Comparison of ENCODE assay signal across 12 mouse cellular contexts in the genomic region with DNA sequence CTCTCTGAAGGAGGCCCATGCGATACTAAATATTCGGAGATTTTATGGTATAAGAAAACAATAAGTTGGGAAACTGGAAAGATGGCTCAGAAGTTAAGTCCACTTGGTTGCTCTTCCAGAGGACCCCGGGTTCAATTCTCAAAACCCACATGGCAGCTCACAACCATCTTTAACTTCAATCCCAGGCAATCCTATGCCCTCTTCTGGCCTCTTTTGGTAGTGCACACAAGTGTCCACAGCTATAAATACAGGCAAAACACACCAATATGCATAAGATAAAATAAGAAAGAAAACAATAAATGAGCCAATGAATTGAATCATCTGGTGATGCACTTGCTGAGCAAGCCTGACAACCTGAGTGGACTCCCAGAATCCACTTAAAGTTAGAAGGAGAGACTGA. TPM values are rescaled to one million over a fixed set of nuclear protein-coding genes. Genes with fewer than 3 reads are reported as not detected.
A peak's percentile ranks its signal among the peaks of the same experiment; 100 is the strongest.
DNase-seq lines count a peak whose midpoint lies in the region; ATAC-seq and TF ChIP-seq lines count a peak whose summit lies in the region.
"Had no signal": no experiment of that assay in that cellular context is flagged by ENCODE, and none has a peak within 500 bp of the region (broad histone marks: within the 10 kb centered on the region; RNA-seq: fewer than 3 reads in every experiment).

No protein-coding gene starts in this region.

- H3K27ac ChIP-seq in forebrain, embryonic 14.5 days (ENCODE audit: low read depth, low read length): no peak overlapping the region
- no peak overlapping the region for H3K27ac ChIP-seq in forebrain, embryonic 12.5 days
- H3K27ac ChIP-seq in limb, embryonic 11.5 days (replicated peaks; ENCODE audit: low read depth, low read length): no peak overlapping the region
- H3K27ac ChIP-seq in limb, embryonic 10.5 days: no peak overlapping the region
- no peak overlapping the region for H3K27ac ChIP-seq in MEL (ENCODE audit: control insufficient read depth, low read depth, low read length)
- H3K27ac ChIP-seq in embryonic facial prominence, embryonic 10.5 days (replicated peaks): no peak overlapping the region
- no peak overlapping the region for H3K27ac ChIP-seq in midbrain, embryonic 15.5 days
- H3K27ac ChIP-seq: embryonic facial prominence, embryonic 13.5 days had no signal

- no peaks in the 10 kb centered on the region for H3K79me2 ChIP-seq in MEL (ENCODE audit: control insufficient read depth, insufficient read depth, low read length, poor library complexity)

- no peaks in the 10 kb centered on the region for H3K36me3 ChIP-seq in forebrain, embryonic 14.5 days (ENCODE audit: control insufficient read depth, insufficient read depth, low read length)
- no peaks in the 10 kb centered on the region for H3K36me3 ChIP-seq in forebrain, embryonic 12.5 days (replicated peaks)
- no peaks in the 10 kb centered on the region for H3K36me3 ChIP-seq in limb, embryonic 11.5 days (ENCODE audit: control insufficient read depth, insufficient read depth, low read length)
- no peaks in the 10 kb centered on the region for H3K36me3 ChIP-seq in limb, embryonic 10.5 days
- H3K36me3 ChIP-seq in MEL (ENCODE audit: control insufficient read depth in 1 of 2, insufficient read depth in 2 of 2, low read length in 2 of 2): no peaks in the 10 kb centered on the region
- H3K36me3 ChIP-seq in embryonic facial prominence, embryonic 10.5 days (replicated peaks): no peaks in the 10 kb centered on the region
- no peaks in the 10 kb centered on the region for H3K36me3 ChIP-seq in midbrain, embryonic 15.5 days (replicated peaks)
- H3K36me3 ChIP-seq: embryonic facial prominence, embryonic 13.5 days; G1E had no signal

- ATAC-seq in forebrain, embryonic 14.5 days: no peak
- no peak for ATAC-seq in forebrain, embryonic 12.5 days (ENCODE audit: low FRiP score)
- no peak for ATAC-seq in limb, embryonic 11.5 days (ENCODE audit: insufficient number of reproducible peaks, low FRiP score, low TSS enrichment, low read depth)
- ATAC-seq in midbrain, embryonic 15.5 days (replicated peaks): no peak

- peak; percentile 7; the same call in 1 of the 2 replicates for TF ChIP-seq RAD21 in MEL (IDR thresholded peaks at IDR 0.05; ENCODE audit: low read depth, low read length)

- TF ChIP-seq POLR2A in MEL (IDR thresholded peaks at IDR 0.05; ENCODE audit: control insufficient read depth in 1 of 2, insufficient read depth in 1 of 2, low read depth in 1 of 2, low read length in 2 of 2, poor library complexity in 1 of 2): no peak

- H3K9me3 ChIP-seq in forebrain, embryonic 14.5 days (replicated peaks; ENCODE audit: control insufficient read depth, low read length): no peaks in the 10 kb centered on the region
- H3K9me3 ChIP-seq in forebrain, embryonic 12.5 days: no peaks in the 10 kb centered on the region
- no peaks in the 10 kb centered on the region for H3K9me3 ChIP-seq in limb, embryonic 11.5 days (ENCODE audit: control insufficient read depth, low read length)
- H3K9me3 ChIP-seq in limb, embryonic 10.5 days (replicated peaks): no peaks in the 10 kb centered on the region
- no peaks in the 10 kb centered on the region for H3K9me3 ChIP-seq in MEL (replicated peaks; ENCODE audit: insufficient read depth, low read length)
- H3K9me3 ChIP-seq in embryonic facial prominence, embryonic 10.5 days: no peaks in the 10 kb centered on the region
- no peaks in the 10 kb centered on the region for H3K9me3 ChIP-seq in midbrain, embryonic 15.5 days
- H3K9me3 ChIP-seq: embryonic facial prominence, embryonic 13.5 days had no signal

- H3K4me2 ChIP-seq in forebrain, embryonic 14.5 days (ENCODE audit: low read length): no peak overlapping the region
- H3K4me2 ChIP-seq in forebrain, embryonic 12.5 days: no peak overlapping the region
- no peak overlapping the region for H3K4me2 ChIP-seq in limb, embryonic 11.5 days (ENCODE audit: low read depth, severe bottlenecking)
- no peak overlapping the region for H3K4me2 ChIP-seq in midbrain, embryonic 15.5 days
- H3K4me2 ChIP-seq: embryonic facial prominence, embryonic 13.5 days; heart, embryonic 11.5 days had no signal

- WGBS in forebrain, embryonic 14.5 days: 80% methylated on average over 3 of the region's 3 CpGs
- WGBS in forebrain, embryonic 12.5 days: 89% methylated on average over 3 of the region's 3 CpGs
- 85% methylated on average over 3 of the region's 3 CpGs for WGBS in limb, embryonic 11.5 days
- 86% methylated on average over 3 of the region's 3 CpGs for WGBS in limb, embryonic 10.5 days
- WGBS in embryonic facial prominence, embryonic 10.5 days: 80% methylated on average over 3 of the region's 3 CpGs
- WGBS in midbrain, embryonic 15.5 days: 87% methylated on average over 3 of the region's 3 CpGs

- DNase-seq in forebrain, embryonic 14.5 days (ENCODE audit: low spot score): peak; percentile 5
- peak; percentile 26 for DNase-seq in limb, embryonic 11.5 days (ENCODE audit: low spot score)
- no peak for DNase-seq in limb, embryonic 10.5 days (ENCODE audit: low spot score)
- DNase-seq in MEL (ENCODE audit: low read depth, low spot score): peak; percentile 8
- DNase-seq in embryonic facial prominence, embryonic 10.5 days (ENCODE audit: low spot score): peak; percentile 19
- DNase-seq in spleen, postnatal 4 days (ENCODE audit: low spot score in 2 of 2): no peak

- no peaks in the 10 kb centered on the region for H3K4me1 ChIP-seq in forebrain, embryonic 14.5 days (ENCODE audit: control insufficient read depth, insufficient read depth, low read length)
- no peaks in the 10 kb centered on the region for H3K4me1 ChIP-seq in forebrain, embryonic 12.5 days
- H3K4me1 ChIP-seq in limb, embryonic 11.5 days (ENCODE audit: control insufficient read depth, insufficient read depth, low read length): no peaks in the 10 kb centered on the region
- peaks cover 3% of the 10 kb centered on the region; the same call in 1 of the 2 replicates for H3K4me1 ChIP-seq in limb, embryonic 10.5 days
- no peaks in the 10 kb centered on the region for H3K4me1 ChIP-seq in MEL (ENCODE audit: control insufficient read depth in 1 of 2, insufficient read depth in 2 of 2, low read length in 2 of 2)
- H3K4me1 ChIP-seq in embryonic facial prominence, embryonic 10.5 days: no peaks in the 10 kb centered on the region
- H3K4me1 ChIP-seq in midbrain, embryonic 15.5 days: no peaks in the 10 kb centered on the region
- H3K4me1 ChIP-seq: embryonic facial prominence, embryonic 13.5 days had no signal

- peak in 2 of 3 experiments; percentile 13 to 26; a peak in 3 of 6 replicates for TF ChIP-seq CTCF in MEL (IDR thresholded peaks at IDR 0.05 in 2 of 3, conservative IDR thresholded peaks at IDR 0.05 in 1 of 3; ENCODE audit: control insufficient read depth in 1 of 3, insufficient read depth in 1 of 3, low read depth in 2 of 3, low read length in 3 of 3, poor library complexity in 1 of 3, severe bottlenecking in 1 of 3)

- no peaks in the 10 kb centered on the region for H3K27me3 ChIP-seq in forebrain, embryonic 14.5 days (replicated peaks; ENCODE audit: control insufficient read depth, insufficient read depth, low read length)
- no peaks in the 10 kb centered on the region for H3K27me3 ChIP-seq in forebrain, embryonic 12.5 days
- H3K27me3 ChIP-seq in limb, embryonic 11.5 days (ENCODE audit: control insufficient read depth, insufficient read depth, low read length): no peaks in the 10 kb centered on the region
- H3K27me3 ChIP-seq in limb, embryonic 10.5 days (ENCODE audit: low read depth, poor library complexity, severe bottlenecking): no peaks in the 10 kb centered on the region
- no peaks in the 10 kb centered on the region for H3K27me3 ChIP-seq in MEL (ENCODE audit: control insufficient read depth in 1 of 2, insufficient read depth in 2 of 2, low read length in 2 of 2)
- H3K27me3 ChIP-seq in embryonic facial prominence, embryonic 10.5 days (replicated peaks; ENCODE audit: low read depth, poor library complexity, severe bottlenecking): no peaks in the 10 kb centered on the region
- no peaks in the 10 kb centered on the region for H3K27me3 ChIP-seq in midbrain, embryonic 15.5 days (replicated peaks)
- H3K27me3 ChIP-seq: embryonic facial prominence, embryonic 13.5 days had no signal

- no peak overlapping the region for H3K9ac ChIP-seq in forebrain, embryonic 14.5 days (ENCODE audit: low read length)
- H3K9ac ChIP-seq in forebrain, embryonic 12.5 days: no peak overlapping the region
- no peak overlapping the region for H3K9ac ChIP-seq in limb, embryonic 11.5 days (ENCODE audit: low read length)
- H3K9ac ChIP-seq in MEL (ENCODE audit: control insufficient read depth, low read depth, low read length, poor library complexity, severe bottlenecking): no peak overlapping the region
- no peak overlapping the region for H3K9ac ChIP-seq in midbrain, embryonic 15.5 days
- H3K9ac ChIP-seq: embryonic facial prominence, embryonic 13.5 days had no signal

- H3K4me3 ChIP-seq in forebrain, embryonic 14.5 days (ENCODE audit: low read depth, low read length): no peak overlapping the region
- H3K4me3 ChIP-seq in forebrain, embryonic 12.5 days (replicated peaks): no peak overlapping the region
- no peak overlapping the region for H3K4me3 ChIP-seq in limb, embryonic 11.5 days (ENCODE audit: low read depth, low read length)
- H3K4me3 ChIP-seq in limb, embryonic 10.5 days: no peak overlapping the region
- H3K4me3 ChIP-seq in MEL (ENCODE audit: control insufficient read depth in 1 of 2, insufficient read depth in 1 of 2, low read depth in 2 of 2, low read length in 2 of 2): no peak overlapping the region
- H3K4me3 ChIP-seq in embryonic facial prominence, embryonic 10.5 days: no peak overlapping the region
- no peak overlapping the region for H3K4me3 ChIP-seq in midbrain, embryonic 15.5 days
- H3K4me3 ChIP-seq: embryonic facial prominence, embryonic 13.5 days had no signal

- no peak for TF ChIP-seq EP300 in MEL (IDR thresholded peaks at IDR 0.05; ENCODE audit: low read depth in 1 of 2, low read length in 2 of 2)

RNA-seq across cellular contexts. Expression of gene Olfml1, which starts 11.3 kb away (rescaled TPM):
- 3.5 and 4.1 TPM in 2 replicates for polyA plus RNA-seq in forebrain, embryonic 14.5 days (2014; fragmentation: Nextera tagmentation; extraction: Ambion mirVana)
- polyA plus RNA-seq in forebrain, embryonic 12.5 days (2016; fragmentation: Nextera tagmentation; extraction: Ambion mirVana): 4.1 and 5.7 TPM in 2 replicates
- polyA plus RNA-seq in limb, embryonic 11.5 days (2014; fragmentation: Nextera tagmentation; extraction: Ambion mirVana): 26.0 TPM in 2 replicates
- polyA plus RNA-seq in limb, embryonic 10.5 days (2016; fragmentation: Nextera tagmentation; extraction: Ambion mirVana): 9.7 and 22.3 TPM in 2 replicates
- total RNA-seq in MEL (2012; rRNA removed): not detected in 2 replicates
- polyA plus RNA-seq in MEL (2012; ENCODE audit: insufficient read depth in 1 of 2, insufficient read length in 2 of 2, low read depth in 1 of 2, low replicate concordance in 2 of 2, missing spikeins in 1 of 2): not detected
- 11.7 and 12.3 TPM in 2 replicates for polyA plus RNA-seq in embryonic facial prominence, embryonic 10.5 days (2016; fragmentation: Nextera tagmentation; extraction: Ambion mirVana)
- 3.1 and 4.6 TPM in 2 replicates for polyA plus RNA-seq in midbrain, embryonic 15.5 days (2015; fragmentation: Nextera tagmentation; extraction: Ambion mirVana)
- total RNA-seq: G1E; megakaryocyte, adult 5-6 weeks had no signal
- polyA plus RNA-seq: G1E had no signal

RNA-seq across cellular contexts. Expression of gene Ppfibp2, which starts 39.1 kb away (rescaled TPM):
- 1.6 and 1.8 TPM in 2 replicates for polyA plus RNA-seq in forebrain, embryonic 14.5 days (2014; fragmentation: Nextera tagmentation; extraction: Ambion mirVana)
- polyA plus RNA-seq in forebrain, embryonic 12.5 days (2016; fragmentation: Nextera tagmentation; extraction: Ambion mirVana): 2.0 and 2.7 TPM in 2 replicates
- 18.3 and 18.8 TPM in 2 replicates for polyA plus RNA-seq in limb, embryonic 11.5 days (2014; fragmentation: Nextera tagmentation; extraction: Ambion mirVana)
- 22.0 and 24.9 TPM in 2 replicates for polyA plus RNA-seq in limb, embryonic 10.5 days (2016; fragmentation: Nextera tagmentation; extraction: Ambion mirVana)
- total RNA-seq in MEL (2012; rRNA removed): not detected in 2 replicates
- polyA plus RNA-seq in MEL (2012; ENCODE audit: insufficient read depth in 1 of 2, insufficient read length in 2 of 2, low read depth in 1 of 2, low replicate concordance in 2 of 2, missing spikeins in 1 of 2): not detected
- 21.5 and 24.0 TPM in 2 replicates for polyA plus RNA-seq in embryonic facial prominence, embryonic 10.5 days (2016; fragmentation: Nextera tagmentation; extraction: Ambion mirVana)
- 1.5 and 1.7 TPM in 2 replicates for polyA plus RNA-seq in midbrain, embryonic 15.5 days (2015; fragmentation: Nextera tagmentation; extraction: Ambion mirVana)
- polyA plus RNA-seq: G1E had no signal

Comparison
In these comparisons a context has a peak if more than half of its experiments do, and no peak if none do; other contexts are left out.
1. DNase-seq: peak in forebrain, embryonic 14.5 days (single experiment), limb, embryonic 11.5 days (single experiment), MEL (single experiment) and embryonic facial prominence, embryonic 10.5 days (single experiment); none in limb, embryonic 10.5 days (single experiment) and spleen, postnatal 4 days (0 of 2).